Comparison of ENCODE assay signal across 9 mouse cellular contexts in genomic region chr2:30270134-30270533, GRCm38 (mm10). TPM values are rescaled to one million over a fixed set of nuclear protein-coding genes. Genes with fewer than 3 reads are reported as not detected.
DNase-seq lines count a peak whose midpoint lies in the region; ATAC-seq and TF ChIP-seq lines count a peak whose summit lies in the region.
"Had no signal": no experiment of that assay in that cellular context is flagged by ENCODE, and none has a peak within 500 bp of the region (broad histone marks: within the 10 kb centered on the region; RNA-seq: fewer than 3 reads in every experiment).

No protein-coding gene starts in this region.

- no peak overlapping the region for H3K4me3 ChIP-seq in cortical plate, adult 2 months (ENCODE audit: insufficient read depth, low read length)
- H3K4me3 ChIP-seq: erythroblast, embryonic 14.5 days had no signal

- ATAC-seq in Patski = peak; percentile 56
- peak; percentile 78 for ATAC-seq in inflammation-experienced regulatory T-cells, adult 6 months
- peak; percentile 64 for ATAC-seq in megakaryocyte-erythroid progenitor cell, adult 5-6 weeks (replicated peaks; ENCODE audit: low FRiP score, low TSS enrichment, poor library complexity, severe bottlenecking)

- peak; percentile 88 for TF ChIP-seq CTCF in Patski (IDR thresholded peaks at IDR 0.05)
- peak; percentile 79 for TF ChIP-seq CTCF in cortical plate, adult 2 months (IDR thresholded peaks at IDR 0.05; ENCODE audit: extremely low read depth, insufficient read depth, low read length)

- POLR2A ChIA-PET in Patski (lab: Charles Lee) = interaction anchor here (0.9 kb wide), 1 partner anchor 28 kb away, joined by 3 read pairs; no protein-coding TSS in a partner anchor

- intact Hi-C loops in gastrocnemius, postnatal 14 days (cut with DNase I; ENCODE audit: low total_unique reads) = no loop called here
- intact Hi-C loops in left cerebral cortex, postnatal 10 days (cut with DNase I) = no loop called here

- TF ChIP-seq POLR2A in cortical plate, adult 2 months (IDR thresholded peaks at IDR 0.05; ENCODE audit: extremely low read depth, insufficient read depth, low read length) = no peak

- CTCF ChIA-PET in Patski (lab: Charles Lee) = interaction anchor here (1.2 to 1.6 kb wide), 2 partner anchors 92 to 108 kb away, joined by 3 read pairs; partner anchors contain the start of gene Spout1

- H3K27me3 ChIP-seq in Patski = no peaks in the 10 kb centered on the region

- H3K4me1 ChIP-seq in cortical plate, adult 2 months (ENCODE audit: control insufficient read depth, insufficient read depth, low read length) = peaks cover 2% of the 10 kb centered on the region; the same call in 1 of the 2 replicates

- in situ Hi-C loops in Patski (cut with MboI; ENCODE audit: low pct_unique_long_range_greater_than_20kb) = no loop called here

- peak; percentile 72 for DNase-seq in 3134 (ENCODE audit: extremely low read depth, insufficient read length, low spot score)
- DNase-seq in Patski (ENCODE audit: low read depth, low spot score) = no peak
- peak; percentile 40 for DNase-seq in gastrocnemius, postnatal 14 days
- DNase-seq in left cerebral cortex, postnatal 10 days (ENCODE audit: extremely low spot score in 1 of 2, low spot score in 2 of 2) = peak; percentile 58 to 79
- DNase-seq in spleen, postnatal 4 days (ENCODE audit: low spot score in 2 of 2) = peak; percentile 47 to 73

- H3K27ac ChIP-seq in cortical plate, adult 2 months (ENCODE audit: insufficient read depth, low read length) = no peak overlapping the region

RNA-seq across cellular contexts. Expression of gene Phyhd1, which starts 4.1 kb away (rescaled TPM):
- polyA plus RNA-seq in Patski (2021) = 22.4 TPM
- polyA plus RNA-seq in cortical plate, adult 2 months (2012; rRNA removed) = 32.2 and 34.1 TPM in 2 replicates
- total RNA-seq in gastrocnemius, postnatal 14 days (2021) = 10 to 100 TPM; 11.0 to 14.3 TPM
- 1 to 10 TPM; 2.5 to 4.8 (median 4.3) TPM for polyA plus RNA-seq in inflammation-experienced regulatory T-cells, adult 6 months (2017; shearing (Covaris generic))
- 10 to 100 TPM; 14.2 to 14.6 TPM for total RNA-seq in left cerebral cortex, postnatal 10 days (2021)
- total RNA-seq in megakaryocyte-erythroid progenitor cell, adult 5-6 weeks (2014; fragmentation: Nextera tagmentation) = not detected in 2 replicates
- not detected in 2 replicates for total RNA-seq in megakaryocyte-erythroid progenitor cell, adult 5-6 weeks (2017)

RNA-seq across cellular contexts. Expression of gene Gm28038, which starts 10.7 kb away (rescaled TPM):
- polyA plus RNA-seq in Patski (2021) = not detected
- polyA plus RNA-seq in cortical plate, adult 2 months (2012; rRNA removed) = not detected in 2 replicates
- total RNA-seq in gastrocnemius, postnatal 14 days (2021) = under 1 TPM in 1 of 2 experiments, not detected in 1; 0.90 TPM
- polyA plus RNA-seq in inflammation-experienced regulatory T-cells, adult 6 months (2017; shearing (Covaris generic)) = 1 to 10 TPM in 1 of 3 experiments, not detected in 2; 7.1 TPM
- not detected for total RNA-seq in left cerebral cortex, postnatal 10 days (2021)
- 1.8 and 15.1 TPM in 2 replicates for total RNA-seq in megakaryocyte-erythroid progenitor cell, adult 5-6 weeks (2014; fragmentation: Nextera tagmentation)
- not detected in 2 replicates for total RNA-seq in megakaryocyte-erythroid progenitor cell, adult 5-6 weeks (2017)
- polyA plus RNA-seq: erythroblast, embryonic 14.5 days had no signal

RNA-seq across cellular contexts. Expression of gene Dolk, which starts 16.0 kb away (rescaled TPM):
- polyA plus RNA-seq in Patski (2021) = 24.0 TPM
- 16.7 and 16.9 TPM in 2 replicates for polyA plus RNA-seq in cortical plate, adult 2 months (2012; rRNA removed)
- 10 to 100 TPM; 18.8 to 18.9 TPM for total RNA-seq in gastrocnemius, postnatal 14 days (2021)
- 10 to 100 TPM; 10.8 to 14.6 (median 10.9) TPM for polyA plus RNA-seq in inflammation-experienced regulatory T-cells, adult 6 months (2017; shearing (Covaris generic))
- total RNA-seq in left cerebral cortex, postnatal 10 days (2021) = 10 to 100 TPM; 25.8 to 28.8 TPM
- 8.7 and 10.5 TPM in 2 replicates for total RNA-seq in megakaryocyte-erythroid progenitor cell, adult 5-6 weeks (2014; fragmentation: Nextera tagmentation)
- total RNA-seq in megakaryocyte-erythroid progenitor cell, adult 5-6 weeks (2017) = 11.1 and 11.2 TPM in 2 replicates

RNA-seq across cellular contexts. Expression of gene Nup188, which starts 16.1 kb away (rescaled TPM):
- polyA plus RNA-seq in Patski (2021) = 36.7 TPM
- polyA plus RNA-seq in cortical plate, adult 2 months (2012; rRNA removed) = 15.7 and 16.5 TPM in 2 replicates
- total RNA-seq in gastrocnemius, postnatal 14 days (2021) = 10 to 100 TPM; 10.5 to 13.1 TPM
- 10 to 100 TPM; 26.4 to 30.2 (median 26.9) TPM for polyA plus RNA-seq in inflammation-experienced regulatory T-cells, adult 6 months (2017; shearing (Covaris generic))
- total RNA-seq in left cerebral cortex, postnatal 10 days (2021) = 10 to 100 TPM; 23.7 to 23.9 TPM
- total RNA-seq in megakaryocyte-erythroid progenitor cell, adult 5-6 weeks (2014; fragmentation: Nextera tagmentation) = 59.3 and 66.6 TPM in 2 replicates
- total RNA-seq in megakaryocyte-erythroid progenitor cell, adult 5-6 weeks (2017) = 25.8 and 29.8 TPM in 2 replicates

RNA-seq across cellular contexts. Expression of gene Gm28035, which starts 29.8 kb away (rescaled TPM):
- 2.1 TPM for polyA plus RNA-seq in Patski (2021)
- 17.7 and 18.5 TPM in 2 replicates for polyA plus RNA-seq in cortical plate, adult 2 months (2012; rRNA removed)
- total RNA-seq in gastrocnemius, postnatal 14 days (2021) = 1 to 10 TPM in 1 of 2 experiments, under 1 TPM in 1; 0.59 to 1.7 TPM
- under 1 TPM in 2 of 3 experiments, not detected in 1; 0.16 to 0.17 TPM for polyA plus RNA-seq in inflammation-experienced regulatory T-cells, adult 6 months (2017; shearing (Covaris generic))
- 1 to 10 TPM; 6.3 to 7.3 TPM for total RNA-seq in left cerebral cortex, postnatal 10 days (2021)
- 2.2 TPM in 1 of 2 replicates, not detected in the other for total RNA-seq in megakaryocyte-erythroid progenitor cell, adult 5-6 weeks (2014; fragmentation: Nextera tagmentation)
- total RNA-seq in megakaryocyte-erythroid progenitor cell, adult 5-6 weeks (2017) = 0.09 TPM in 1 of 2 replicates, not detected in the other
- polyA plus RNA-seq: erythroblast, embryonic 14.5 days had no signal

Comparison
In these comparisons a context has a peak if more than half of its experiments do, and no peak if none do; other contexts are left out.
1. RNA of gene Phyhd1, which starts 4.1 kb away (total RNA-seq): 14.2 to 14.6 TPM in left cerebral cortex, postnatal 10 days and 11.0 to 14.3 TPM in gastrocnemius, postnatal 14 days; not detected in megakaryocyte-erythroid progenitor cell, adult 5-6 weeks; every median in the first group is over 10 times any median in the second.
2. Peak in every context shown above with its lines, with median percentiles within 50 percentile points of each other: ATAC-seq.